Mouse (Mus musculus) olfactory bulb, adult 2 months (tissue): Measurements from ENCODE around the gene Galnt9.

Experiments
- CTCF ChIP-seq: fragments of 200-500 bp; IDR thresholded peaks from 2 replicates; pipeline ENCODE4 v1.5.1; 2012; ENCODE audit warnings: low read depth, mild to moderate bottlenecking, low read length, moderate library complexity; ENCODE audit not compliant: insufficient read depth
- POLR2A ChIP-seq: fragments of 200-500 bp; IDR thresholded peaks from 2 replicates; pipeline ENCODE4 v1.6.1; 2012; ENCODE audit warnings: mild to moderate bottlenecking, low read depth, low read length, moderate library complexity; ENCODE audit not compliant: insufficient read depth

- TF ChIP-seq CTCF (no peak), POLR2A (no peak)
Observed at GRCm38 (mm10) chr5:110603016-110603685, 59.0 kb downstream of the Galnt9 start.
